Mouse (Mus musculus): ENCODE results near the gene Cox7a2.

The Cox7a2 gene

DNA sequence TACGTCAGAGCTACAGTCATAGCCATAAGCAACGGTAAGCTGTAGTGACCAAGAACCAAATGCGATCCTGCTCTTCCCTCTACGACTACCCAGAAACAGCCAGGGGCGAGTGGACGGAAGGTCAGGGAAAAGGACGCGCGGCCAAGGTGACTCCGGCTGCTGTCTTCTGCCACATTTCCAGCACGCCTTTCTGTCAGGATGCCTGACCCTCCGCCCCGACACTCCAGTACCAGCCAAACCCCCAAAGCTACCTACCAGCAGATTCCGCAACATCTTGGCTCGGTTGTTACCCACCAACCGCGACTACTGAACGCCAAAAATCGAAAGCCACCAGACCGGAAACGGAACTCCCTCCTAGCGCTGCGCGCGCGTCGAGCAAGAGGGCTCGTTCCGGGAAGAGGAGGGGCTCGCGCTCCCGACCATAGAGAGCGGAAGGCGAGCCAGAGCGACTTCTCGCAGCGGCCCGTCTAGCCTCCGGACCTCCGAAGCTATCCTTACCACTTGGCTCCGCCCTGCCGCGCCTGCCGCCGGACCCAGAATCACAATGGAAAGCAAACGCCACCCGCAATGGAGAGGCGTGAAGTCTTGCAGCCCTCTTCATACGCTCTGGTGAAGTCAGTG is at the start of gene Cox7a2:
Gene Cox7a2 (minus strand): TSS at position 494 of the 621 bp plus-strand sequence.
- peak; percentile 98 for DNase-seq (ENCODE audit: low read depth, low spot score)

DNA sequence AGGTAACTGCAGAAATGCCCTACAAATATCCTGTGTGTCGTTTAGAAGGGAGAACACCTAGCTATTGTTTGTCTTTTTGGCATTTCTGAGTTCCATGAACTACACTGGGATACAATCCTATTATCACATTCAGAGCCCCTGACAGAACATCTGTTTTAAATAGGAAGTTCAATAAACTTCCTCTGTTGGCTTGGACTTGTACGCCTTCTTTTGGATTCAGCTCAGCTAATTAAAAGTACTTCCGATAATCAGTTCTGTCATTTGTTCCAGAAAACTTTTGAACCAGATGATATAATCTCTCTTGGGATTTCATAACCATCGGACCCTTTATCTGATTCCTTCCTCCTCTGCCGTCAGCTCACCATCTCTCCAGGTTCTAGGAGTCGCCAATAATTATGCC is 49.7 kb upstream of the Cox7a2 start:
- no peak for DNase-seq (ENCODE audit: low read depth, low spot score)

DNA sequence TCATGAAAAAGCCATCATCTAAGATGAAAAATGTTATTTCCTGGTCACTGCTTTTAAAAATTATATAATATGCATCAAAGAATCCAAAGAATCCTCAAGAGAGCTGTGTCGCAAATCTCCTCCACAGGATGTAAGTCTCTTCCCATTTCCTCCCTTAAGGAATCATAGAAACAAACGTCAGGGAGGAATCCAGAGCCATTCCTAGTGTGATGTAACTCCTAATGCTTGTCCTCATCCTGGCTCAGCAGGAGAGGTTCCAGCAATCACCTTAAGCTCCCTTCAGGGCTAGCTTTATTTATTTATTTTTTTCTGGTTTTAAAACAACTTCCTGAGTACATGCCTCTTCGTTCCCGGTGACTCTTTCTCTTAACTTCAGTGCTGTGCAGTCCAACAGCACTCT is 47.5 kb upstream of the Cox7a2 start:
- DNase-seq (ENCODE audit: low read depth, low spot score): no peak

DNA sequence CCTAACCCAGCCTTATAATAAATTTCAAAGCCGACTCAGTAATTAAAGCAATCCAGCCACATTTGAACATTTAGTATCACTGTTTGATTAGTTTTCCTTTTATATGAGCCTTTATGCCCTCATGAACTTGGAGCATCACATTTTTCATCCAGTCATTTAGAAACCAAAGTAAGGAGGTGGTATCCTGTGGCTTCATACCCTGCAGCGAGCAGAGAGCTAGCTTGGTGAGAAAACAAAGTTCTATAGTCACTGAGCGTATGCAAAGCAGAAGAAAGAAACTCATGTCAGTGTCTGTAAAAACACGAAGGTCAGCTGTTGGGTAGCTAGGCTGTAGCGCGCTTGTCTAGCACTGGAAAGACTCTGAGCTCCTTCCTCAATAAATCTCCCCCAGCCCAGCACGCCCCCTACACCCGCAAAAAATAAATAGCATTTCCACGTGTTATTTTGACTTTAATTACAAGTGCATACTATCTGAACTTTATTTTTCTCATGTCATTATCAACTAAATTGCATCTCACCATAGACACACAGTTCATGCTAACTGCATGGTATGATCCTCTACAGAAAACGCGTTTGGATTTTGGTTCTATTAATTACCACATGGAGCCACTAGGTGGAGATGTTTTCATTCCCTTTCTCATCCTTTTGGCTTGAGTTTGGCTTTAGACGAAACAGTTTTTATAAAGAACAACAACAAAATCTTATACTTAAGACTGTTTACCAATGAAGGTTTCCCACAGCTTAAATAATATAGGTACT is 46.8 kb upstream of the Cox7a2 start:
- DNase-seq (ENCODE audit: low read depth, low spot score): peak; percentile 58

DNA sequence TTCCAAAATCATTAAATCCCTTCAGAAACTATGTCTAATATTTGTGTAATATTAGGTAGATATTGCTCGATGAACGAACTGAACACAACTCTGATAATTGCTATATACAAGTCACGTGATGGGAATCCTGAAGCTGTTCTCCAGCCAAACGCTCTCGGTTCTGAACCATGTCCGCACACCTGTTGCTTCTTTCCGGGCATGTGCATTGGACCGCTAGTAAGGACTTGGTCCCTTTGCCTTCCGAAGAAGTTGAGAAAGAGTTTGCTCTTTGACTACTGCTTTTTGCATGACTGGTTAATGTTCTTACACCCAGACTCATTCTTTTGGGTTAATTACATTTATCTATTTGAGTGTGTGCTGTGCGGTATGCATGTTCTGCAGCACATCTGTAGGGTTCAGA is 45.7 kb upstream of the Cox7a2 start:
- DNase-seq (ENCODE audit: low read depth, low spot score): no peak

DNA sequence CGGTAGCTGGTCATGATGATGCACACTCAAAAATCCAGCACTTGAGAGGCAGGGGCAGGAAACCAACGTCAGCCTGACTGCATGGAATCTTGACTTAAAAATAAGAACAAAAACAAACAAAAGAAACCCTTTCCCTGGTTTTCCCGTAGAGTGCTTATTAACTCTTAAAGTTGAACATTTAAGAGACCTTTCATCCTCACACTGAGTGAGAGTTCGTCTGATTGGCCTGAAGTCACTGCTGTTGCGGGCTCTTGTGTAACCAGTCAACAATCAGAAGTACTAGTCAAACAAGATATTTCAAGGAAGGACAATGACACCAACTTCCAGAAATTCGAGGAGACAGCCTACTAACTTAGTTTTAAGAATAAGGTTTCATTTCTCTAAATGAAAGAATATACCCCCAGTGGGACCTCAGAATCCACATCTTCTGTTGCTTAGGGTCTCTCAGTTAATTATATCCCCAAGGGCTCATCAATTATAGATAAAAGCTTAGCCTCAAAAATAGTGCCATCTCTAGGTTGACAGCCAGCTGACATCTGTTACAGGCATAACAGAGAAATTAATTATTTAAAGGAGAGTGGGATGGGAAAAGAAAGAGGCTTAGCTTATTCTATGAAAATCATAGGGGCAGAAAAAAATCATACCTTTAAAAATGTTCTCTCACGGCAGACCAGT is 36.9 kb upstream of the Cox7a2 start:
- no peak for DNase-seq (ENCODE audit: low read depth, low spot score)

DNA sequence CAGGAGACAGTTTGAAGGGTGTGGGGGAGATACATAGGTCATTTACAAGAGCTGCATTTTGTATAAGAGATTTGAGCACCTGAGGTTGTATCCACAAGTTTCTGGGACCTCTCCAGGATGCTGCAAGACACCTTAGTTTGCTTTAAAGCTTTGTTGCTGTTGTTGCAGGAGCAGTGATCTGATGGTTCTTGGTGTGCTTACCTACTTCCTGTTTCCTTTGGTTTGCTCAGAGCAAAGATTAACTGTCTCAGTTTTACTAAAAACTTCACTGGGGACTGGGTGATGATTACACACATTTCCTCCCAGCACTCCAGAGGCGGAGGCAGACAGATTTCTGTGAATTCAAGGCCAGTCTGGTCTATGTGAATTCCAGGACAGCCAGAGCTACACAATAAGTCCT is 35.4 kb upstream of the Cox7a2 start:
- DNase-seq (ENCODE audit: low read depth, low spot score): no peak

DNA sequence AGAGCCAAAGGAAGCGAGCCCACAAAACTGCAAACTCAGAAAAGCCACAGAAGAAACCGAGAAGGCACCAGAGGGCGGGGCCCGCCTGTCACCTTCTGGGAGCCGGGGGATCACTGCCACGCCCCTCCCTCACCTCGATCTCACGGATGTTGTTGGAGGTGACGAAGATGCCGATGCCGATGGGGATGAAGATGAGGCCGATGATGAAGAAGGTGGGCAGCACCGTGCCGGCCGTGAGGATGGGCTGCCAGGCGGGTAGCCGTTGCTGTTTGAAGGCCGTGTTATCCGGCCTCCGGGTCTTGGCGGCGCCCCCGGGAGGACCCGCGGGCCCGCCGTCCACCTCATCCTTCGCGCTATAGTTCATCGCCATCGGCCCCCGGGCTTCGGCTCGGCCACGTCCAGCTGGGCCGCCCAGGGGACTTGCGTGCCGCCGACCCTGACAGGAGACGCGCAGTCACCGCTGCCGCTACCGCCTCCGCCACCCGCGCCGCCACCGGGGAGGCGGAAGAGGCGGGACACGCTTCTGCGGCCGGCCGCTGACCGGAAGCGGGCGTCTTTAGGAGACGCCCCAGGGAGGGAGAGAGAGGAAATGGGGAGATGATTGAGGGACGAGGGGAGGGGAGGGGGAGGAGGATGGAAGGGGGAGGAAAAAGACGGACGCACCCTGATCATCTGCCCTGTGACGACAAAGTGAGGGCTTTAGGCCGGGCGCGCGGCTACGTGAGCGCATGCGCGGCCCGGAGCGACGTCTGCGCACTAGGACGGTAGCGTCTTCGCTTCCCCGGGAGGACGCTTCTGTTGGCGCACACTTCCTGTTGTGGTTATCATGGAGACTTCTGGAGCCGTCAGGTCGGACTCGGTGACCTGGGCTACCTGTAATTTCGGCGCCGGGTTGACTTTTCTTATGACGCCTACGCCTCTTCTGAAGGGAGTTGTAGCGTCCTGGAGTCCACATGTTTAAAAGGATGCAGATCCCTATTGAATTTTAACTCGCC is 33.5 kb upstream of the Cox7a2 start, which contains the start of gene Tmem30a:
Gene Tmem30a (minus strand): TSS at position 667 of the 995 bp plus-strand sequence.
- peak; percentile 98 for DNase-seq (ENCODE audit: low read depth, low spot score)

DNA sequence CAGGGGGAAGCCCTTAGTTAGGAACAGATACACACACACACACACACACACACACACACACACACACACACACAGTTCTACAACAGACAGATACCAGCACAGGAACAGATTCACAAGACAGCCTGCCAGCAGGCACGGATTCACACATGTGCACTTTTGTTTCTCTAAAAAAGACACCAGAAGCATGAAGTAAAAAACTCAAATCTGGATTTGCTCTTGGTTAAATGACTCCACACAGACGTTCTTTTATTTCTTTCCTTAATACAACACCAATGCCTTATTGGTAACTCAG is 26.1 kb upstream of the Cox7a2 start:
- no peak for DNase-seq (ENCODE audit: low read depth, low spot score)

DNA sequence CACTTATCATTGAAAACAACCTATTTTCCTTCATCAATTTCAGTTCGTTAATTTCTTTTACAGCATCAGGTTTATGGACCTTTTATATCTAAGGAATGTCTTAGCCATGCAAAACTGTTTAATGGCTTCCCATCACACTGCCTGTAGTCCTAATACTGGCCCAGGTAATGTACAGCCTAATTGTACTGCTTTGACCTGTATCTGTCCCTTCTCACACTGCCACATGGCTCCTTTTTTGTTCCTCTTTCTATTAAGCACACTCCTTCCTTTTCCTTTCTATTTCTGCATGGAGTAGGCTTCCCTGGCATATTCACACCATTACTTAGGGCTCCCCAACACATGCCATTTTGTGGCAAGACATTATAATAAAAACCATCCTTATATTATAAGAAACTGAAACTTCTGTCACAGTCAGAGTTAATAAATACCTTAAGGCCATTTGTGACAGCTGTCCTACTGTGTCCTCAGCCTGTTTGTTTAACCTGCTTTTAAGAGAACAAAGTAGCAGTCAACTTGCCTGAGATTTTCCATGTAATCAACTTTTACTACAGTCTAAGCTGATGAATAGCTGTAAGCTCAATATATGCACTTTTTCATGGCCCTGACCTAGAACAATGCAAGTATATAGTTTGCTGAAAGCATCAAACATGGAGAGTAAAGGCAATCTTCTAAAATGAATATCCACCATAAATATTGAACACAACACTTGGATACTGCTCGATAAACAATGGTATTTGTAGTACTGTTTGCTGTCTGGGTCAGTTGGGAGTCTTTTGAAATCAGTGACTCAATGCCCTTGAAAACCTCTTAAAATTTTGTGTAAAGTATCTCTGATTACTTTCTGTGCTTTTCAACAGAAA is 25.5 kb upstream of the Cox7a2 start:
- DNase-seq (ENCODE audit: low read depth, low spot score): no peak

DNA sequence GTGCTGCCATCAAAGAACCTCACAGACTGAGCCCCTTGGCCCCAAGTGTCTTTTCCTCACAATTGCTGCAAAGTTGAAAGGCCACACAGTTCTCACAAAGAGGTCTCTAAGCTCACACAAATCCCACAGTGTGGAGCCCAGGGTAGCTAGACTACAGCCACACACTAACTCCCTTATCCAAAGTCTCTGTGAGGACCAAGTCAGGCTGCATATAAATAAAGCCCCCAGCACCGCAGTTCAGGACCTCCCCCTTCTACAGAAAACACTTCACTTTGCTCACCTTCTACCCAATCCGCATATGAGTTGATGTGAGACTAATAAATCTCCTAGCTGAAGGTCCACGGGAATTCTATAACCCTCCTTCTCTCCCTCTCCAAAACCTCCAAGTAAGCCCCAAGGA is 24.8 kb upstream of the Cox7a2 start:
- DNase-seq (ENCODE audit: low read depth, low spot score): no peak

DNA sequence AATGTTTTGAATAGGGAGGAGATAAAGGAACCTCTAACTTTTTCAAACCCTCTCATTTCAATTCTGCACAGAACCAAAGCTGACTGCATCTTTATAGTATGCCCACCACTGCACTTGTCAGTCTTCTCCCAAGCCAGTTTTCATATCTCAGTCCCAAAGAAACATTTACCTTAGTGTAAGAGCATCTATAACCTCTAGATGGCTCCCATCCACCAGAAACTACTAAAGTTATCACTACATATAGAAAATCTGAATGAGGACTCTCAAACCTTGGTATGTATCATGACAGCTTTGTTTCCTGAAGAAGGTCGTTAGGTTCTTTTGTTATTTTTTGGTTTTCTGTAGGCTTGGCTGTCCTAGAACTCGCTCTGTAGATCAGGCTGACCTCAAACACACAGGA is 19.7 kb upstream of the Cox7a2 start:
- DNase-seq (ENCODE audit: low read depth, low spot score): no peak

DNA sequence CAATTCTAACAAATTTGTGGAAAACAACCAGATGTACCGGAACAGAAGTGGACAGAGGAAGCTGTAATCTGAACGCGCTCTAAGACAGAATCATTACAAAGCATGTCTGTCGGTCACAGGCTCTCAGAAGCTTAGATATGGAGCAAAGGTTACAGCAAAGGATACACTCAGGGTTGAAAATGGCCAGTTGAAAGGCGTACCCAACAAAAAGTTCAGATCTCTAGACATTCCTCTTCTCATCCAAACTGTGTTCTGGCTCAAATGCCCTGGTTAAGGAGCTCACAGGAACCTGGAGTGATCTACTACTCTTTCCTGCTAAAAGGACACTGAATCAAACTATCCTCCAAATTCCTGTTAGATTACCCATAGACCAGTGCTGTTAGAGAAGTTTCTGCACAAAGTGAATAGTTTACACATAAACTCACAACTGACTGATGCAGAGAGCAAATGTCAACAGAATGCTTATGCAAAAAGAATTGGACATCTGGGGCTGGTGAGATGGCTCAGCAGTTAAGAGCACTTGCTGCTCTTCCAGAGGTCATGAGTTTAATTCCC is 7.4 kb upstream of the Cox7a2 start:
- DNase-seq (ENCODE audit: low read depth, low spot score): no peak

DNA sequence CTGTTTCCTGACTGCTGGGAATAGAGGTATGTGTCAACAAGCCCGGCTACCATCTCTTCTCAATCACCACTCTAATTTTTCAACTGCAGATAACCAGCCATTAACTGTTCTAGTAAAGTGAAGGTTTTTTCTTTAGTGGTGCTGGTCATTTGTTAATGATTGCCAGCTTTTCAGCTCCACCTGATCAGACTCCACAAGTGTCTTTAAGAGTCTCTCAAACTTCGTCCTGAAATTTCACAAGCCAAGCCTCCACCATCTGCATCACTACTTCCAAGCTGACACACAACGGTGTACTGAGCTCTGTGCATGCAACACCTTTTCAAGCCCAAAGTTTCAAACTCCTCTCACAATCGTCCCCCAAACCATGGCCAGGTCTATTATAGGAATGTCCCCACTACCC is 5.7 kb upstream of the Cox7a2 start:
- no peak for DNase-seq (ENCODE audit: low read depth, low spot score)

DNA sequence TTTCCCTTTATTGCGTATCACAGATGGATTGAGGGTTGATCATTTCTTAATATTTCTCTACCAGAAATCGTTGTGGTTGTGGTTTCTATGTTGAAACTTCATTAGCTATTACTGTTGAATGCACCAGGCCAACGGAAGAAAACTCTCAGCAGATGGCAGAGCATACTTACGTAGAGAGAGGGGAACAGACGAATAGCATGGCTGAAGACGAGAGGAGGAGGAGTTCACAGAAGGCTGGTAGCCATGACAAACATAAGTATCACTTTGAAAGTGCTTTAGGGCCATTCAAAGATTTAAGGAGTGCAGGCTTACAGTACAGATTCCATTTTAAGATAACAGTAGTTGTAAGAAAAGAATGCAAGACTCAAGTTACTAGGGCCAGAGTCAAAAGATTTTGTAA is 2.8 kb upstream of the Cox7a2 start:
- DNase-seq (ENCODE audit: low read depth, low spot score): no peak

DNA sequence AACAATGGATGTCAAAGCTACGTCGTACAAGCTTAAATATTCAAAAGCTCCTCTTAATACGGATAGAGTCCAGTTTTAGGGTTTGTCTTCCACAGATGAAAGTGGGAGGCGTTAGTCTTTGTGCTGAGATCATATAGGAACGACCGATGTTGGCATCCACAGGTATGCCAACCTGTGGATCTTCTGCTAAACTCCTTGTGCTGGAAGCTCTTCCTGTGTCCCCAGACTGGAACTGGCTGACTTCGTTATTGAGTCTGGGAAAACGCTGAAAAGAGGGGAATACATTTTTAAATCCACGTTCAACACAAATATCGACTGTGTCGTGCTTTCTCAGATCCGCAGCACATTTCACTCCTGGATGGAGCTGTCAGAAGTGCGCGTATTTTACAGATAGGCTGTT is 398 bp upstream of the Cox7a2 start:
- DNase-seq (ENCODE audit: low read depth, low spot score): no peak

DNA sequence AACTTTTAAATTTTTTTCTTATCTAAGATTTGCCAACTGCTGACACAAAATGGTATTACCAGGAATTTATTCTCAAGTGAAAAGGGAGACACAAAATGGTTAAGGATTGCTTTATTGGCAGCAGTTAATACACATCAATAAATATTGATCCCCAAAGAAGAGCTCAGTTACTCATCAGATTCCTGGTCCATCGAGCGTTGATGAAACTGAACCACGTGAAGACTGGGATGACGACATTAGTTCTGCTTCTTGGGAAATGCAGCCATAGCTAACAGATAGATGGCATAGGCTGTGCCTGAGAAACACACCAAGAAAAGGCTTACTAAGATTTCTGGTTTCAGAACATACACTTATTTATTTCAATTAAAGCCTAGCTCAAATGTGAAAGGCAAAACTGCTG is 4.4 kb downstream of the Cox7a2 start:
- no peak for DNase-seq (ENCODE audit: low read depth, low spot score)

DNA sequence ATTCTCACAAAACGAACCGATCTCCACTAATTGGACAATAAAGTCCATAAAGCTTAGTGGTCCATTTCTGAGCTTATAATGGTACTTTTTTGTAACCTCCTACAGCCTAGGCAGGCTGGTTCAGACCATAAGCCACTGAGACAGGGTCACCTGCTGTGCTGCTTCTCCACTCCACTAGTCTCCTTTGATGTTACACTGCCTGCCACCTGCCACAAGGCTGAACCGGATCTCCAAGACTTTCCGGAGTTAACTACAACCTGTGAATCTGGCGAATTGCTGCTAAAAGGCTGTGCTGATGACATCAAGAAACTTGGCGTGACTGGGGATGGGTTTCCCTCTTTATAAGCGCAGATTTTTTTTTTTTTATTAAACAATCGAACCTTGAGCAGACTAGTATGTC is 7.8 kb downstream of the Cox7a2 start:
- peak; percentile 80 for DNase-seq (ENCODE audit: low read depth, low spot score)

DNA sequence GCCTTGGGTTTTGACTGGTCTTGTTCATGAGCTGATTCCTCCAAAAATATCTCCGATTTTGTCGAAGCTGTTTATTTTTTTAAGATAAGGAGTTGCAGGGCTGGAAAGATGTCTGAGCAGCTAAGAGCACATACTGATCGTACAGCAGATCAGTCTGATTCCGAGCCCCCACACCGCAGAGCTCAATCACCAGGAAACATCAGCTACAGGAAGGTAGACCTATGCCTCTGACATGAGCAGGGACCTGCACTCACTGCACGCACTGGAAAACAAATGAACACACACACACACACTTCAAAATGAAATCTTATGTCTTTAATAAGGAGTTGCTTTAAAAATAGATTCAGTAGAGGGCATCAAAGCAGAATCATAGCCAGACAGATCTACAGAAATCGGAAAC is 9.0 kb downstream of the Cox7a2 start:
- DNase-seq (ENCODE audit: low read depth, low spot score): no peak

DNA sequence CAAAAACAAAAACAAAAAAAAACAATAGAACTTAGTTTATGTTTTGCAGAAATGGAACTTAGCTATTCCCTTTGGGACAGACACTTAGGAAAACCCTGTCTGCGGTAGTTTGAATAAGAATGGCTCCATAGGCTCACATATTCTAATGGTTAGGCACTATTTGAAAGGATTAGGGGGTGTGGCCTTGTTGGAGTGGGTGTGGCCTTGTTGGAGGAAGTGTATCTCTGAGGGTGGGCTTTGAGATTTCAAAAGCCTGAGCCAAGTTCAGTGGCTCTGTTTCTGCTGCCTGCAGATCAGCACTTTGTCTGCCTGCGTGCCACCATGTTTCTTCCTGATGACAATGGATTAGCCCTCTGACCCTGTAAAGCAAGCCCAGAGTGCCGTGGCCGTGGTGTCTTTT is 14.6 kb downstream of the Cox7a2 start:
- peak; percentile 90 for DNase-seq (ENCODE audit: low read depth, low spot score)

DNA sequence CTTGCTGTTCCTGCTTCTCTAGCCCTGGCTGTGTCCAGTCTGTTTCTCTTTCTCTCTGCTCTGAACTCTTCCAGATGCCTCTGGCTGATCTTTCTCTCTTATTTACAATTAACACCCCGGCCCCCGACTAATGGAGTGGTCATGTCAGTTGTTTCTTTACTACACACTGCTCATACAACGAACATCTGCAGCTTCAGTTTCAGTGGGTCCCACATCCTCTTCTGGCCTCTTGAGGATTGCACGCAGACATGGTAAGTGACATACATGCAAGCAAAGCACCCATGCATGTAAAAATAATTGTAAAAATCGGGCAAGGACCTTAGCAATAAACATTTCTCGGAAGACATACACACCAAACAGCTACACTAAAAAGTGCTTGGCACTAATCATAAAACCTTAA is 24.1 kb downstream of the Cox7a2 start:
- DNase-seq (ENCODE audit: low read depth, low spot score): no peak

Data from ZHBTc4 (cell line).